Comparison of ENCODE assay signal across 14 mouse cellular contexts in genomic region chr17:84048533-84048932, GRCm38 (mm10).
DNase-seq lines count a peak whose midpoint lies in the region; ATAC-seq and TF ChIP-seq lines count a peak whose summit lies in the region.
"Had no signal": no experiment of that assay in that cellular context is flagged by ENCODE, and none has a peak within 500 bp of the region (broad histone marks: within the 10 kb centered on the region; RNA-seq: fewer than 3 reads in every experiment).

No protein-coding gene starts in this region.

- no peak overlapping the region for H3K4me3 ChIP-seq in liver, postnatal 0 days (ENCODE audit: low read depth, low read length)
- H3K4me3 ChIP-seq in liver, embryonic 11.5 days (ENCODE audit: low read depth, low read length), result no peak overlapping the region
- no peak overlapping the region for H3K4me3 ChIP-seq in brown adipose tissue, adult 24 weeks (ENCODE audit: insufficient read depth, low read depth, low read length)
- H3K4me3 ChIP-seq in heart, embryonic 15.5 days, result no peak overlapping the region
- H3K4me3 ChIP-seq: forebrain, embryonic 15.5 days; heart, adult 2 months had no signal

- H3K27me3 ChIP-seq in liver, postnatal 0 days (ENCODE audit: insufficient read depth, low read length), result no peaks in the 10 kb centered on the region
- peaks cover 3% of the 10 kb centered on the region; the same call in 1 of the 2 replicates for H3K27me3 ChIP-seq in liver, embryonic 11.5 days (replicated peaks; ENCODE audit: control insufficient read depth, insufficient read depth, low read length)
- no peaks in the 10 kb centered on the region for H3K27me3 ChIP-seq in heart, embryonic 15.5 days
- H3K27me3 ChIP-seq: forebrain, embryonic 15.5 days had no signal

- 51% methylated on average over 6 of the region's 6 CpGs for WGBS in liver, postnatal 0 days (ENCODE audit: insufficient replicate concordance)
- WGBS in liver, embryonic 11.5 days, result 69% methylated on average over 6 of the region's 6 CpGs
- WGBS in heart, embryonic 15.5 days, result 43% methylated on average over 6 of the region's 6 CpGs

- TF ChIP-seq EP300 in liver, postnatal 0 days (IDR thresholded peaks at IDR 0.05; ENCODE audit: low read depth), result no peak

- H3K36me3 ChIP-seq in liver, postnatal 0 days (replicated peaks; ENCODE audit: insufficient read depth, low read length), result no peaks in the 10 kb centered on the region
- H3K36me3 ChIP-seq in liver, embryonic 11.5 days (ENCODE audit: control insufficient read depth, insufficient read depth, low read length), result no peaks in the 10 kb centered on the region
- H3K36me3 ChIP-seq in heart, embryonic 15.5 days, result no peaks in the 10 kb centered on the region
- H3K36me3 ChIP-seq: forebrain, embryonic 15.5 days had no signal

- ATAC-seq in liver, postnatal 0 days, result peak; percentile 81
- no peak for ATAC-seq in liver, embryonic 11.5 days (replicated peaks; ENCODE audit: low FRiP score)
- ATAC-seq in heart, embryonic 15.5 days (replicated peaks; ENCODE audit: insufficient number of reproducible peaks, insufficient read depth, low FRiP score, low read depth), result peak; percentile 53
- ATAC-seq: forebrain, embryonic 15.5 days had no signal

- H3K4me2 ChIP-seq in liver, postnatal 0 days (ENCODE audit: low read depth, low read length), result no peak overlapping the region
- H3K4me2 ChIP-seq in liver, embryonic 11.5 days, result no peak overlapping the region
- H3K4me2 ChIP-seq in heart, embryonic 15.5 days, result no peak overlapping the region
- H3K4me2 ChIP-seq: forebrain, embryonic 15.5 days had no signal

- H3K9ac ChIP-seq in liver, postnatal 0 days (replicated peaks), result no peak overlapping the region
- no peak overlapping the region for H3K9ac ChIP-seq in liver, embryonic 11.5 days (ENCODE audit: low read depth, low read length)
- H3K9ac ChIP-seq in heart, embryonic 15.5 days, result no peak overlapping the region
- H3K9ac ChIP-seq: forebrain, embryonic 15.5 days had no signal

- peak; percentile 67 to 83 for DNase-seq in heart, adult 18-20 months
- no peak for DNase-seq in heart, postnatal 4 days
- DNase-seq in liver, postnatal 0 days, result no peak
- no peak for DNase-seq in liver, embryonic 11.5 days (ENCODE audit: low spot score)
- DNase-seq in MN1 (ENCODE audit: low spot score), result no peak
- no peak for DNase-seq in right cerebral cortex, postnatal 25 days
- DNase-seq: cerebellum, postnatal 25 days; kidney, adult 8-10 months; left cerebral cortex, postnatal 4 days; thymus, adult 2 months had no signal

- H3K4me1 ChIP-seq in liver, postnatal 0 days (ENCODE audit: insufficient read depth), result peaks cover 4% of the 10 kb centered on the region; the same call in 1 of the 2 replicates
- peaks cover 8% of the 10 kb centered on the region for H3K4me1 ChIP-seq in liver, embryonic 11.5 days (replicated peaks; ENCODE audit: control insufficient read depth, insufficient read depth, low read length)
- H3K4me1 ChIP-seq in brown adipose tissue, adult 24 weeks (ENCODE audit: control insufficient read depth, insufficient read depth, insufficient read length, low read length), result peaks cover 19% of the 10 kb centered on the region
- peaks cover 22% of the 10 kb centered on the region for H3K4me1 ChIP-seq in heart, embryonic 15.5 days (replicated peaks)
- H3K4me1 ChIP-seq: forebrain, embryonic 15.5 days had no signal

- no peak for TF ChIP-seq CTCF in liver, postnatal 0 days (IDR thresholded peaks at IDR 0.05; ENCODE audit: low read depth)

- no peak overlapping the region for H3K27ac ChIP-seq in liver, postnatal 0 days (ENCODE audit: low read depth)
- H3K27ac ChIP-seq in liver, embryonic 11.5 days (ENCODE audit: low read depth, low read length), result no peak overlapping the region
- H3K27ac ChIP-seq in brown adipose tissue, adult 24 weeks (replicated peaks; ENCODE audit: low read depth, low read length), result peak overlapping the region; percentile 84
- peak overlapping the region; percentile 17 for H3K27ac ChIP-seq in heart, embryonic 15.5 days
- H3K27ac ChIP-seq: forebrain, embryonic 15.5 days; heart, adult 2 months had no signal

- no peaks in the 10 kb centered on the region for H3K9me3 ChIP-seq in liver, postnatal 0 days (ENCODE audit: low read length)
- peaks cover 7% of the 10 kb centered on the region for H3K9me3 ChIP-seq in liver, embryonic 11.5 days (ENCODE audit: control insufficient read depth, low read length)
- no peaks in the 10 kb centered on the region for H3K9me3 ChIP-seq in heart, embryonic 15.5 days (replicated peaks)
- H3K9me3 ChIP-seq: forebrain, embryonic 15.5 days had no signal

Comparison
In these comparisons a context has a peak if more than half of its experiments do, and no peak if none do; other contexts are left out.
1. DNase-seq: peak in heart, adult 18-20 months (2 of 2); none in heart, postnatal 4 days (single experiment), liver, postnatal 0 days (single experiment), liver, embryonic 11.5 days (single experiment), MN1 (single experiment) and right cerebral cortex, postnatal 25 days (single experiment).
2. H3K27ac ChIP-seq: peak in brown adipose tissue, adult 24 weeks (single experiment) and heart, embryonic 15.5 days (single experiment); none in liver, postnatal 0 days (single experiment) and liver, embryonic 11.5 days (single experiment).